Mouse (Mus musculus) brown adipose tissue, adult 24 weeks (tissue): ENCODE data around the gene Slfn9. TPM values are rescaled to one million over a fixed set of nuclear protein-coding genes. Genes with fewer than 3 reads are reported as not detected.
"Not testable (repeated sequence)": the region's sequence is repeated elsewhere in the genome, so short reads cannot be mapped to it uniquely, and the experiment has no call there.

Source experiments
- H3K27ac ChIP-seq: fragments of 200-500 bp; replicated peaks from 2 replicates; pipeline ENCODE4 v1.5.1; 2012; ENCODE audit warnings: low read depth, mild to moderate bottlenecking, low read length
- H3K4me1 ChIP-seq: fragments of 200-500 bp; 2 replicates; pipeline ENCODE4 v1.6.1; 2012; ENCODE audit warnings: low read length, mixed read lengths; ENCODE audit not compliant: control insufficient read depth, insufficient read depth, insufficient read length
- H3K4me3 ChIP-seq: fragments of 200-500 bp; 2 replicates; pipeline ENCODE4 v1.5.1; 2012; ENCODE audit warnings: low read depth, mild to moderate bottlenecking, low read length, moderate library complexity; ENCODE audit not compliant: insufficient read depth
- polyA plus RNA-seq: library from polyadenylated mRNA; stranded (reverse); fragments of >200 nt; gene quantifications from 2 replicates; pipeline ENCODE4 v1.2.4, GENCODE M21; 2012; ENCODE audit not compliant: missing spikeins, insufficient read depth, insufficient read length

Slfn9 gene
- 0.55 and 0.92 TPM in 2 replicates for polyA plus RNA-seq

DNA sequence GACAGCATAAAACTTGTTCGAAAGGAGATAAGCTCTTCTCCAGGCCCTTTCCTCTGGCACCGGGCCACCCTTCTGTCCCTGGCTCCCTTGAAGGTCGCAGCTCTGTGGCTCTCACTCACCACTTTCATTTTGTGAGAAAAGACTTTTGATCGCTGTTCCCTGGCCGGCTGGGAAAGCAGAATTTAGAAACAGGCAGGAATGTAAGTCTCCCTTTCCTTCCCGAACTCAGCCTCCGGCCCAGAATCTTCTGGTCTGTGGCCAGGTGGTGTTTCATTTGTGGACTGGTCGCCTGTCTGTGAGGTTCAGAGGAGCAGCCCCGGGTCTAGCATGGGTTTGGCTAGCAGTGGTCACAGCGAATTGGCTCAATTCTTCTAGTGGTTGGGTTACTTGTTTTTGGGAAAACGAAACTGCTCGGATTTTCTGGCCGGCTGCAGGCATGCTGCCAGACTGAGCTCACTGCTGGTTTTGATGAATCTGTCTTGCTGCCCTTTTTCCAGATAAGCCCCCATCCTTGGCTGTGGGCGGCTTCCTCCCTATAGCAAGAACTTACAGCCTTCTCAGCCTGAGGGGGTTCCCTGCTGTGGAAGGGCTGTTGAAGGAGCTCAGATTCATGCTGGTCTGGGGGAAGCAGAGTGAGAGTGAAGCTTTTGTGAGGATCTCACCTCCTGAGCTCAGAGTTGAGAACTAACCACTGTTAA lies at the start of gene Slfn9:
Gene Slfn9, minus strand, starts transcription at position 362 of the 698 bp plus-strand sequence.
- Histone ChIP-seq H3K4me1 (no peaks in the 10 kb centered on the region), H3K27ac (peak within 1 kb of the TSS; percentile 80), H3K4me3 (peak within 1 kb of the TSS; percentile 64)

DNA sequence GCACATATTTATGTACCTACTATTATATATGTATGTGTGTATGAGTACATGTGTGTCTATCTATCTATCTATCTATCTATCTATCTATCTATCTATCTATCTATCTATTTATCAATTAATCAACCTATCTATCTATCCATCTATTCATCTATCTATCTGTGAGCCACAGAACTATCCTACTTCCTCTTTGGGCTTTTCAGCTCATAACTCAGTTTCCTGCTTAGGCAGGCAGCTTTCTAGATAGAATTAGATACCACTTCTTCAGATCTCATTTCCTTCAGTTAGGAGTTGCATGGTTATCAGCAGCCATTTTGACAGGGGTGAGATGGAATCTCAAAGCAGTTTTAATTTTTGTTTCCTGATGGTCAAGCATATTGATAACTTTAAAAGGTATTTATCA lies 49.4 kb upstream of the Slfn9 start:
- H3K27ac ChIP-seq = no peak overlapping the region
- no peak overlapping the region for H3K4me3 ChIP-seq
- H3K4me1 ChIP-seq = no peaks in the 10 kb centered on the region

DNA sequence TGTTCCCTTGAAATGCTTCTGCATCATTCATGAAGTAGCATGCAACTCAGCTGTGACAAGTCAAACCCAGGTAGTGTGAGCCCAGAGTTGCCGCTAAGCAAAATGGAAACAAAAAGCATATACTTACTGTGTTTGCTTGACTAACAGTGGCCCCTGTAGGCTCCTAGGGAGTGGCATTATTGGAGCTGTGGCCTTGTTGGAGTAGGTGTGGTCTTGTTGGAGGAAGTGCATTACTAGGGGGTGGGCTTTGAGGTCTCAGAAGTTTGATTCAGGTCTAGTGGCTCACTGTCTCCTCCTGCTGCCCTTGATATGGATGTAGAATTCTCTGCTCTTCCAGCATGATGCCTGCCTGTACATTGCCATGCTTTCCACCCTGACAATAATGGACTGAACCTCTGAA lies 48.7 kb upstream of the Slfn9 start:
- no peaks in the 10 kb centered on the region for H3K4me1 ChIP-seq
- peak overlapping the region; percentile 29 for H3K4me3 ChIP-seq
- no peak overlapping the region for H3K27ac ChIP-seq

DNA sequence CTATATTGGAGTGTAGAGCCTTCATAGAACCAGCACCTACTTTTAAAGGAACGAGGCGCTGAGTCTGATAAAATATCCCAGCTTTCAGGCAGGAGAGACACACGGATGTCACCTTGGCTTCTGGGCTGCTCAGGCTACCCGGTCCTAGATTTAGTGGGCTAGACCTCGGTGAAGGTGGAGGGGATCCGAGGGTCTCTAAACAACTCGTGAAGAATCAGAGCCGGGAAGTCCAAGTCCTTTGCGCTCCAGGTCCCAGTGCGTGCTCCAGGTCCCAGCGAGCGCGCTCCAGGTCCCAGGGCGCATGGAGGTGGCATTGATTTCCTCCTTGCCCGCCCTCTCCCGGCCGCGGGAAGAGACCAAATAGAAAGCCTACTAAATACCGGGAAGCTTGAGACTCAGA lies 48.2 kb upstream of the Slfn9 start:
- H3K27ac ChIP-seq = no peak overlapping the region
- H3K4me3 ChIP-seq = peak overlapping the region; percentile 29
- no peaks in the 10 kb centered on the region for H3K4me1 ChIP-seq

DNA sequence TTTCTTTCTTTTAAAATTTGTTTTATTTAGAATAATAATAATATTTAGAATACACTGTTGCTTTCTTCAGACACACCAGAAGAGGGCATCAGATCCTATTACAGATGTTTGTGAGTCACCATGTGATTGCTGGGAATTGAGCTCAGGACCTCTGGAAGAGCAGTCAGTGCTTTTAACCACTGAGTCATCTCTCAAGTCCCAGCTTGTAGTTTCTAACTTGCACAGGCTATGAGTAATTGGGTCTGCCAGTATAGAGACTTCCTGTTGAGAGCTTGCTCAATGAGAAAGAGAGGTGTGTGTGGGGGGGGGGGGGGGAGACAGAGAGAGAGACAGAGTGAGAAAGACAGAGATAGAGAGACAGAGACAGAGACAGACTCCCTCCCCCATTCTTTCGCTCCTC lies 47.5 kb upstream of the Slfn9 start:
- Histone ChIP-seq H3K4me1 (no peaks in the 10 kb centered on the region), H3K4me3 (no peak overlapping the region), H3K27ac (no peak overlapping the region)

DNA sequence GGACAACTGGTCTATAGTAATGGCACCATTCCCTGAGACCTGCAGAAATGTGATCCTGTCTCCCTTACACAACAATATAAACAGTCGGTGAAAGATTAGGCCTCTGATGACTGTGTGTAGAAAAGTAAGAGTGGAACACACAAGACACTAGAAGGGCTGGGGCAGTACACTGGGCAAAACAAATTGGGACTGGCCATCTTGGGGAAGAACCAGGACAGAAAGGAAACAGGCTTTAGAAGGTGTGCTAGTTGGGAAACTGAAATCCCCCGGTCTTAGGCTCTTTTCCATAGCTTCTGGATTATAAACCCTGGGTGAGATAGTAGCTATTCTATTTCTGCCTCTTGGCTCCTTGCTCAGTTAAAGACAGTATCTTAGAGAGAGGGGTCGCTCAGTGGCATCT lies 47.1 kb upstream of the Slfn9 start:
- H3K4me1 ChIP-seq, H3K27ac ChIP-seq: not testable (repeated sequence)

DNA sequence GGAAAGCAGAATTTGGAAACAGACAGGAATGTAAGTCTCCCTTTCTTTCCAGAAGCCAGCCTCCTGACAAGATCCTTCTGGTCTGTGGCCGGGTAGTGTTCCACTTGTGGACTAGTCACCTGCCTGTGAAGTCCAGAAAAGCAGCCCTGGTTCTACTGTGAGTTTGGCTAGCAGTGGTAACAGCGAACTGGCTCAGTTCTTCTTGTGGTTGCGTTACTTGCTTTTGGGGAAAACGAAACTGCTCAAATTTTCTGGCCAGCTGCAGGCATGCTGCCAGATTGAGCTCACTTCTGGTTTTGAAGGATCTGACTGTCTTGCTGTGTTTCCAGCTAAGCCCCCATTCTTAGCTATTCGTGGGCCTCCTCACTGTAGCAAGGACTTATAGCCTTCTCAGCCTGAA lies 29.0 kb upstream of the Slfn9 start, which contains the start of gene Slfn8:
Gene Slfn8, minus strand, starts transcription at position 190 of the 400 bp plus-strand sequence.
- H3K27ac ChIP-seq = peak within 1 kb of the TSS; percentile 70
- peak within 1 kb of the TSS; percentile 57 for H3K4me3 ChIP-seq
- H3K4me1 ChIP-seq = no peaks in the 10 kb centered on the region

More for the DNA sequence above, 47.1 kb upstream of the Slfn9 start:
- not testable (repeated sequence) for H3K4me3 ChIP-seq

DNA sequence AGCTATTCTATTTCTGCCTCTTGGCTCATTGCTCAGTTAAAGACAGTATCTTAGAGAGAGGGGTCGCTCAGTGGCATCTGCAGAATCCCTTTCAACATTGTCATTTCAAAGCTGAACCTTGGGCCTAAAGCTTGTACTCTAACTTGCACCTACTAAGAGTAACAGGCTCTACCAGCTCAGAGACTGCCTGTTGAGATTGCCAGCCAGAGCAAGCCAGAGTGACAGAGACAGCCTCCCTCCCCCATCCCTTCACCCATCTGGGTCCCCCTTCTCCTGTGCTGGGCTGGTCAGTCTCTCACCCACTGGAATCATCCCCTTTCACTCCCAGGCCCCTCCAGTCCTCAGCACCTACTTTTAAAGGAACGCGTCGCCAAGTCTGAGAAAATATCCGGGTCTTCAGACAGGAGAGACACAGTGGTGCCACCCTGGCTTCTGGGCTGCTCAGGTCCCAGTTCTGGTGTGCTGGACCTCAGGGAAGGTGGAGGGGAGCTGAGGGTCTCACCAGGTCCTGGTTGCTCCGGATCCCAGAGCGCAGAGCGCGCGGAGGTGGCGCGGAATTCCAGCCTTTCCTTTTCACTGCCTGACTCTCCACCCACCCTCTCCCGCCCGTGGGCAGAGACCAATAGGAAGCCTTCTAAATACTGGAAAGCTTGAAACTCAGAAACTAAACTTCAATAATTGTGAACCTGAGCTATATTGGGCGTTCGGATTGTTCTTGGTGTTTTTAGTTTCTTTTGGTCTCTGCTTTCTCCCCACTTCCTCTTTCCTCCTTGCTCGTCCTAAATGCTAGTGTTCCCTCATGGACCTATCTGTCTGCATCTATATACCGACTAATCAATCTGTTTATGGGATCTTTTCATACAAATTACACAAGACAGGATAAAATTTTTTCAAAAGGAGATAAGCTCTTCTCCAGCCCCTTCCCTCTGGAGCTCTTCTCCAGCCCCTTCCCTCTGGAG lies 28.2 kb upstream of the Slfn9 start:
- Histone ChIP-seq H3K4me3 (peak overlapping the region; percentile 57), H3K27ac (peak overlapping the region; percentile 70)
- not testable (repeated sequence) for H3K4me1 ChIP-seq

DNA sequence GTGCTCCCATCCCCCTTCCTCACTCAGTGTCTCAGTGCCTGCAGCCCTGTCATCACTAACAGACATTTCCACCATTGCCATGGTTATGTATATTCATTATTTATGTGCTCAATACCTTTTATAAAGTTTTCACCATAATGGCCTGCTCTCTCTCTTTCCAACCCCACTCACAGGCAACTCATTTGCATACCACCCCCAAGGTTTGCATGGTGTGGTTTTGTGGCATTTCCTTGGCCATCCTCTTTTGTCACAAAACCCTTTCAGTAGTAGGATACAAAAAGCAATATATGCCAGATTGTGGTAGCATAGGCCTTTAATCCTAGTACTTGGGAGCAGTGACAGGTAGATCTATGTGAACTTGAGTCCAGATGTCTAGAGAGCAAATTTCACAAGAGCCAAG lies 24.5 kb upstream of the Slfn9 start:
- H3K27ac ChIP-seq = no peak overlapping the region

DNA sequence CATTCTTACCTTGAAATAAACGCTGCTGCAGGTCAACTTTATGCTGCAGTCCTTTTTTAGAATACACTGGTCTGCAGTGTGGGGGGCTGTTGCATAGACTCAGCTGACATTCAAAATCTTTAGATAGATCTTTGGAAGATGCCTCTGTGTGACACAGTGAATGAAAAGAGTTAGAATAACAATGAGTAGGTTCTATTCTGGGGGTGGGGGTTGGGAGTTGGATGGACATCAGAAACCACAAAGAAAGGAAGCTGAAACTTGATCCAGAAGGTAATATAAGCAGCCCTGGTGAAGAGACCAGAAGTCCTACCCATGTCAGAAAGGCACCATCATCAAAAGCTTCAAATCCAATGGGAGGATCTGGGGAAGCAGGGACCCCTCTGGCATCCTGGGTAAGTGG lies 21.7 kb upstream of the Slfn9 start:
- H3K4me3 ChIP-seq = no peak overlapping the region
- no peak overlapping the region for H3K27ac ChIP-seq
- no peaks in the 10 kb centered on the region for H3K4me1 ChIP-seq

More for the DNA sequence above, 24.5 kb upstream of the Slfn9 start:
- H3K4me3 ChIP-seq = no peak overlapping the region
- H3K4me1 ChIP-seq = no peaks in the 10 kb centered on the region

DNA sequence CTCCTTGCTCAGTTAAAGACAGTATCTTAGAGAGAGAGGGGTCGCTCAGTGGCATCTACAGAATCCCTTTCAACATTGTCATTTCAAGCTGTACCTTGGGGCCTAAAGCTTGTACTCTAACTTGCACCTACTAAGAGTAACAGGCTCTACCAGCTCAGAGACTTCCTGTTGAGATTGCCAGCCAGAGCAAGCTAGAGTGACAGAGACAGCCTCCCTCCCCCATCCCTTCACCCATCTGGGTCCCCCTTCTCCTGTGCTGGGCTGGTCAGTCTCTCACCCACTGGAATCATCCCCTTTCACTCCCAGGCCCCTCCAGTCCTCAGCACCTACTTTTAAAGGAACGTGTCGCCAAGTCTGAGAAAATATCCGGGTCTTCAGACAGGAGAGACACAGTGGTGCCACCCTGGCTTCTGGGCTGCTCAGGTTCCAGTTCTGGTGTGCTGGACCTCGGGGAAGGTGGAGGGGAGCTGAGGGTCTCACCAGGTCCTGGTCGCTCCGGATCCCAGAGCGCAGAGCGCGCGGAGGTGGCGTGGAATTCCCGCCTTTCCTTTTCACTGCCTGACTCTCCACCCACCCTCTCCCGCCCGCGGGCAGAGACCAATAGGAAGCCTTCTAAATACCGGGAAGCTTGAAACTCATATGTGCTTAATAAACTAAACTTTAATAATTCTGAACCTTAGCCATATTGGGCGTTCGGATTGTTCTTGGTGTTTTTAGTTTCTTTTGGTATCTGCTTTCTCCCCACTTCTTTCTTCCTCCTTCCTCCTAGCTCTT lies 831 bp downstream of the Slfn9 start:
- H3K4me1 ChIP-seq = not testable (repeated sequence)
- peak overlapping the region; percentile 80 for H3K27ac ChIP-seq
- H3K4me3 ChIP-seq = peak overlapping the region; percentile 64

DNA sequence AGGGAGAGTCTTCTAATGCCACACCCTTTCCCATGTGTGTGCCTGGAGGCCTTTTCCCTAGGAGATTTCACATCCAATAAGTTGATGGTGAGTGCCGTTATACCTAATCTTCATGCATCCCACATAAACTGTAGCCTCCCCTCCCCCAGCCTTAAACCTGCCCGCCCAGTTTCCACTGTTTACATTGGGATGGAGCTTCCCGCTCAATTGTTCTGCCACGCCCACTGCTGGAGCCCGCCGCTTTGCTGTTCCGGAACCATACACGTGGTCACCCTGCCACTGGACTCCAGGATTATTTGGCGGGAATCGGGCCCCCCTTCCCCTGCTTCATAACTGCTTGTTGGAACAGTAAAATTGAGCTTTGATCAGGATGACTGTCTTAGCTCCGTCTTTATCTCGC lies 2.3 kb downstream of the Slfn9 start:
- H3K27ac ChIP-seq = no peak overlapping the region
- H3K4me3 ChIP-seq = no peak overlapping the region

DNA sequence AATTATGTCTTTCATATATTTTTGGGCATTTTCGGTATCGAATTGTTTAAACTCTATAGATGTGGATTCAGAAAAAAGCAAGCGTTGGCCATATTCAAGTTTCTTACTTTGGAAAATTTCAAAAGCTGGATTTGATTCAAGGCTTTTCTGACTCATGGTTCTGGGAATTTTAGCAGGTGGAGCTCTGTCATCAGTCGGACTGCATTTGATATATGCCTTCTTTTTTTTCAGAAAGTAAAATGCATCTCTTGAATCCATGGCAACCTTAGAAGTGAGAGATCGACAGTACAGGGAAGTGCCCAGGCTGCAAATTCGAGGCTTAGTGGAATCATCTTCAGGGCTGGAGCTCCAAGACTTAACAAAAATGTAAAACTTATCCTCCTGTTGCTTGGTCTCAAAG lies 4.0 kb downstream of the Slfn9 start:
- no peaks in the 10 kb centered on the region for H3K4me1 ChIP-seq
- no peak overlapping the region for H3K27ac ChIP-seq
- H3K4me3 ChIP-seq = no peak overlapping the region

More for the DNA sequence above, 2.3 kb downstream of the Slfn9 start:
- no peaks in the 10 kb centered on the region for H3K4me1 ChIP-seq

DNA sequence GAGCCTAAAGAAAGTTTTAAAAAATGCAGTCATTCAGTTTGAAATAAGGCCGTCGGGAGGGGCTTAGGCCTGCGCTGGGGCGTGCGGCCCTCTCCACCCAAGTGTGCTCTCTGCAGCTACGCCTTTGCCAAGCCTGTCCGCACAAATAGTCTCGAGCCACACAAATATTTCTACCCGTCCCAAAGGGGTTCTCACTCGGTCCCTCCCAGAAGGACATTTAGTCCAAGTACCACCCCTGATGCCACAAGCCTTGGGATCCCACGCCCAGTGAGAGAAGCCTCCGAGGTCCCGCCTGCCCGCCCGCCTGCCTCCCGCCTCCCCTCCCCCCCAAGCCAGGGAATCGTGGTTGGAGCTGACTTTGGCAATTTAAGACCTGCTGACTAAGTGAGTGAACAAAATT lies 8.4 kb downstream of the Slfn9 start:
- Histone ChIP-seq H3K27ac (no peak overlapping the region), H3K4me3 (no peak overlapping the region), H3K4me1 (no peaks in the 10 kb centered on the region)

DNA sequence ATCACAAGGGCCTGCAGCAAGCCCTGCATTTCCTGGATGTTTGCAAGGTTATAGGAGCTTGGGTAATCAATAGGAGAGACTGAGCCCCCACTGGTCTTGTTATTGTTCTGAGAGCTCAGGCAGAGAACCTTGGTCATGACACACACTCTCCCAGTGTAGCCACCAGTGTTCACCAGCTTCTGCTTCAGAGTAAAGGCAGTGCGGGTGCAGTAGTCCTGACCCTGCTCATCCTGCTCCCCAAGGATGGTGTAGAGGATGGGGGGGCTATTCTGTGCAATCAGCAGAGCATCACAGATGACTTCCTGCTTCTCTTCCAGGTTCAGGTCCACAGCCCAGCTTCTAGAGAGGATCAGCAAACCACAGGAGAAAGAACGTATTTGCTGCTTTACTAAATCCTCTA lies 9.2 kb downstream of the Slfn9 start:
- H3K4me3 ChIP-seq, H3K27ac ChIP-seq, H3K4me1 ChIP-seq: not testable (repeated sequence)
